Mouse (Mus musculus): ENCODE results near the gene Cnot3.

DNA sequence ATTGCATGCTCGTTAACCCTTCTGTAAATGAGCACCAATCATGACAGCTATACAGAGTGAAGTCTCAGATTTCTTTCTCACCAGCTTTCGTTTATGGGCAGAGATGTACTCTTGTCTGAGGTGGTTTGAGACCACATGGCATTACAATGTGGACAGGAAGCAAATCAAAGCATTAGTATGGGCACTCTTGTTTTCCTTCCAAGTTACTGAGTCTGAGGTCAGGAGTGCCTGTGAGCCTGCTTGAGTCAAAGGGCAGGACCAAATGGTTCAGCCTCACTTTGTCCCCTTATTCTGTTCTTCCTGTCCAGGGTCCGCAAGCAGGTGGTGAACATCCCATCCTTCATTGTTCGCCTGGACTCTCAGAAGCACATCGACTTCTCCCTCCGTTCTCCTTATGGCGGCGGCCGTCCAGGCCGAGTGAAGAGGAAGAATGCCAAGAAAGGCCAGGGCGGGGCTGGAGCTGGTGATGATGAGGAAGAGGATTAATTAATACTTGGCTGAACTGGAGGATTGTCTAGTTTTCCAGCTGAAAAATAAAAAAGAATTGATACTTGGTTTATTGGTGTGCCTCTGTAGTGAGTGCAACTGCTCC is 61.4 kb downstream of the Cnot3 start:
- no peak for TF ChIP-seq CTCF (IDR thresholded peaks at IDR 0.05; ENCODE audit: insufficient read depth, low read length)
- no peak for TF ChIP-seq POLR2A (IDR thresholded peaks at IDR 0.05; ENCODE audit: borderline replicate concordance, extremely low read depth, low read depth, low read length)
